Mouse (Mus musculus) ES-E14 (cell line): ENCODE results near the gene Aig1. TPM values are rescaled to one million over a fixed set of nuclear protein-coding genes. Genes with fewer than 3 reads are reported as not detected.

Experiments
- DNase-seq: peaks from one replicate; pipeline ENCODE4 v3.0.0-alpha.2; 2013; ENCODE audit warnings: low read depth, low spot score
- H3K27ac ChIP-seq: 2 replicates; pipeline ENCODE4 v1.5.1; 2012; ENCODE audit warnings: low read depth, mild to moderate bottlenecking, low read length, moderate library complexity, mixed read lengths; ENCODE audit not compliant: poor library complexity, insufficient read depth, severe bottlenecking
- H3K36me3 ChIP-seq: 2 replicates; pipeline ENCODE4 v1.6.1; 2012; ENCODE audit warnings: mild to moderate bottlenecking, low read length, moderate library complexity, mixed read lengths; ENCODE audit not compliant: control insufficient read depth, poor library complexity, insufficient read depth, severe bottlenecking
- H3K4me1 ChIP-seq, 2 experiments: fragments of 150-350 bp in 1 of 2; sonication (generic) in 1 of 2; 2 replicates each; pipeline ENCODE4 v1.6.1; 2012; ENCODE audit warnings: low read length in 2 of 2, mild to moderate bottlenecking in 1 of 2, mixed read lengths in 1 of 2; ENCODE audit not compliant: control insufficient read depth in 2 of 2, insufficient read depth in 2 of 2, poor library complexity in 1 of 2
- H3K4me3 ChIP-seq, 2 experiments: fragments of 150-350 bp in 1 of 2; sonication (generic) in 1 of 2; 2 replicates each; pipeline ENCODE4 v1.5.1; 2012; ENCODE audit warnings: low read length in 2 of 2, low read depth in 1 of 2, mild to moderate bottlenecking in 1 of 2, mixed read lengths in 1 of 2; ENCODE audit not compliant: insufficient read depth in 1 of 2, poor library complexity in 1 of 2, severe bottlenecking in 1 of 2
- H3K9ac ChIP-seq: 2 replicates; pipeline ENCODE4 v1.6.1; 2012; ENCODE audit warnings: low read depth, mild to moderate bottlenecking, low read length, mixed read lengths; ENCODE audit not compliant: poor library complexity, insufficient read depth, severe bottlenecking
- H3K9me3 ChIP-seq: fragments of 150-350 bp; sonication (generic); 2 replicates; pipeline ENCODE4 v1.6.1; 2012; ENCODE audit warnings: low read depth, mild to moderate bottlenecking, low read length; ENCODE audit not compliant: control insufficient read depth, insufficient read depth
- CHD2 ChIP-seq: IDR thresholded peaks from 2 replicates; pipeline ENCODE4 v1.6.1; 2014; ENCODE audit warnings: mild to moderate bottlenecking, low read depth, low read length, inconsistent platforms
- HCFC1 ChIP-seq: IDR thresholded peaks from 2 replicates; pipeline ENCODE4 v1.6.1; 2012; ENCODE audit warnings: low read length, inconsistent platforms, borderline replicate concordance; ENCODE audit not compliant: insufficient read depth
- MAFK ChIP-seq: IDR thresholded peaks from 2 replicates; pipeline ENCODE4 v1.6.1; 2014; ENCODE audit warnings: mild to moderate bottlenecking, low read depth, low read length, inconsistent platforms; ENCODE audit not compliant: insufficient read depth
- ZC3H11A ChIP-seq: IDR thresholded peaks from 2 replicates; pipeline ENCODE4 v1.6.1; 2012; ENCODE audit warnings: low read depth, mild to moderate bottlenecking, inconsistent platforms, low read length, borderline replicate concordance
- ZNF384 ChIP-seq: IDR thresholded peaks from 2 replicates; pipeline ENCODE4 v1.6.1; 2012; ENCODE audit warnings: low read depth, low read length, inconsistent platforms
- in situ Hi-C, 2 experiments: fragments of 600-800 bp; cut with MboI; formaldehyde crosslinking; loops; one replicate each; pipeline ENCODE4 v1.15.1; 2025; ENCODE audit warnings: low sequenced_read_pairs in 2 of 2, inconsistent platforms in 1 of 2; ENCODE audit not compliant: unreplicated experiment in 2 of 2
- total RNA-seq: library from RNA; depleted of rRNA; stranded (reverse); fragments of 300-350 nt; gene quantifications from 2 replicates; pipeline ENCODE4 v1.2.3, GENCODE M21; 2012

Aig1 gene
- total RNA-seq, 1 experiment, result 10.1 TPM

DNA sequence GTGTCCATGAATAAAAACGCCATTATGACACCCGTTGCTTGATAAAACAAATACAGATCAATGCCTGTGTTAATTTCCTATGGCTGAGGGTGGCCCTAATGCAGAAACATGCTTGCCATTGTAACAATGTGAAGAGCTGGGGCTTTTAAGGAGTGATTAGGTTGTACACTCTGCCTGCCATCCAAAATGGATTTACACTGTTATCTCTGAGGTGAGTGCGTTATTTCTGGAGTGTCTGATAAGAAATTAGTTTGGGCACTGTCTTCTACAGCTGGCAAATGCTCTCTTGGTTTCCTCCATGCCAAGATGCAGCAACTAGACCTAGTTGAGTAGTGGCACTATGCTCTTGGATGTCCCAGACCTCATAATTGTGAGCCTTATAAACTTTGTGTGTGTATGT is 143.5 kb downstream of the Aig1 start:
- Histone ChIP-seq H3K9me3 (no peaks in the 10 kb centered on the region), H3K9ac (no peak overlapping the region), H3K4me1 (no peaks in the 10 kb centered on the region), H3K36me3 (no peaks in the 10 kb centered on the region), H3K27ac (no peak overlapping the region), H3K4me3 (no peak overlapping the region)
- no peak for DNase-seq
- in situ Hi-C loops, result no loop called here
- no peak for TF ChIP-seq HCFC1
- TF ChIP-seq ZC3H11A, result no peak
- TF ChIP-seq CHD2, result no peak
- no peak for TF ChIP-seq MAFK
- TF ChIP-seq ZNF384, result no peak

DNA sequence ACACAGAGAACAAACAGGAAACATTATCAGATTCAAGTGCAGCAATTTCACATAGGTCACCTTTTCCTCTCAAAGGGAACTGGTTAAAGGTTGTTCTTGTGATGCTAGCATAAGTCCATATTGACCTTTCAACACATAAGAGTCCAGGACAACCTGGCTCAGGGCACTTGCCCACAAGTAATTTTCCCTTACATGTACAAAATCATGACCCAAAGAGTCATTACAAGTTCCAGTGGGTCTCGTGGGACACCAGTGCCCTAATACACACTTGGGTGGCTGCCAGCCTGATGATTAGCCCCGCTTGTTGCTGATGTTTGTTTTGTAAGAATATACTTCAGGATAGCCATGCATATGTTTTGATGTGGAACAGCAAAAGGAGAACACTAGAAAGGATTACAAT is 152.6 kb downstream of the Aig1 start:
- TF ChIP-seq ZC3H11A, result no peak
- no peak for TF ChIP-seq ZNF384
- no peak for TF ChIP-seq CHD2
- no peak for TF ChIP-seq HCFC1
- no peak for TF ChIP-seq MAFK
- in situ Hi-C loops, result no loop called here
- no peaks in the 10 kb centered on the region for H3K9me3 ChIP-seq
- no peak overlapping the region for H3K27ac ChIP-seq
- H3K4me1 ChIP-seq, result no peaks in the 10 kb centered on the region; a peak in 1 of 4 replicates
- H3K4me3 ChIP-seq, result no peak overlapping the region
- no peaks in the 10 kb centered on the region for H3K36me3 ChIP-seq
- no peak for DNase-seq
- H3K9ac ChIP-seq, result no peak overlapping the region

DNA sequence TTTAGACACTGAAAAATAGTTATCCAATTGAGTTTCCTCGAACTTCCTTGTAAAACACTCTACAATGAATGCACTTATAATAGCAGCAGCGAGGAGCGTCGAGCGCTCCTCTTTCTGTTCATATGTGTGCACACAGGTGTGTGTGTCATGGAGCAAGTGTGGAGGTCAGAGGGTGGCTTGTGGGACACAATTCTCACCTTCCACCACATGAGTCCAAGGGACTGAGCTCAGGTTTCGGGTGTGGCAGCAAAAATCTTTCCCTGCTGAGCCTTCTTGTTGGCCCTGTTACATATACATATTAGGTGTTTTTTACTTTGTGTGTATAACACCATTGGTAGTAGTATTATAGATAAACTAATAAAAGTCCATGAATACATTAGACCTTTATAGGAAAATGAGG is 153.2 kb downstream of the Aig1 start:
- Histone ChIP-seq H3K9me3 (no peaks in the 10 kb centered on the region), H3K4me1 (no peaks in the 10 kb centered on the region; a peak in 1 of 4 replicates), H3K36me3 (no peaks in the 10 kb centered on the region), H3K4me3 (no peak overlapping the region), H3K9ac (no peak overlapping the region), H3K27ac (no peak overlapping the region)
- DNase-seq, result no peak
- in situ Hi-C loops, result no loop called here
- TF ChIP-seq ZC3H11A, result no peak
- no peak for TF ChIP-seq CHD2
- TF ChIP-seq MAFK, result no peak
- TF ChIP-seq ZNF384, result no peak
- TF ChIP-seq HCFC1, result no peak

DNA sequence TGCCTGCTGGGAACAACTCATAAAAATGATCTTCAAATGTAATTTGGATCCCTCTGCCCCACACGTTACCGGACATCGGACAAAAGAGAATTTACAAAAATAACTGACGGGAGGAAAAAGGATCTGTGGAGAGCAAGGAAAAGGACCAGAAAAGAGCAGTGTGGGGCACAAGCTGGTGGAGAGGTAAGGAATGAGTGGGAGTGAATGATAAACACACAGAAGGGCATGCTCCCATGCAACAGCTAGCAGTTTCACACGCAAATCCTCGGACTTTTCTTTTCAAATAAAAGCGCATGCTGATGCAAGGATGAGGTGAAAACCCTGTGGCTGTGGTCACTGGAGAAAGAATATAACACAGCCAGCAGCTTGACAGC is 153.9 kb downstream of the Aig1 start:
- Histone ChIP-seq H3K9me3 (no peaks in the 10 kb centered on the region), H3K27ac (no peak overlapping the region), H3K4me3 (no peak overlapping the region), H3K4me1 (no peaks in the 10 kb centered on the region; a peak in 1 of 4 replicates), H3K36me3 (no peaks in the 10 kb centered on the region), H3K9ac (no peak overlapping the region)
- in situ Hi-C loops, result no loop called here
- no peak for DNase-seq
- TF ChIP-seq MAFK (no peak), ZC3H11A (no peak), ZNF384 (no peak)

DNA sequence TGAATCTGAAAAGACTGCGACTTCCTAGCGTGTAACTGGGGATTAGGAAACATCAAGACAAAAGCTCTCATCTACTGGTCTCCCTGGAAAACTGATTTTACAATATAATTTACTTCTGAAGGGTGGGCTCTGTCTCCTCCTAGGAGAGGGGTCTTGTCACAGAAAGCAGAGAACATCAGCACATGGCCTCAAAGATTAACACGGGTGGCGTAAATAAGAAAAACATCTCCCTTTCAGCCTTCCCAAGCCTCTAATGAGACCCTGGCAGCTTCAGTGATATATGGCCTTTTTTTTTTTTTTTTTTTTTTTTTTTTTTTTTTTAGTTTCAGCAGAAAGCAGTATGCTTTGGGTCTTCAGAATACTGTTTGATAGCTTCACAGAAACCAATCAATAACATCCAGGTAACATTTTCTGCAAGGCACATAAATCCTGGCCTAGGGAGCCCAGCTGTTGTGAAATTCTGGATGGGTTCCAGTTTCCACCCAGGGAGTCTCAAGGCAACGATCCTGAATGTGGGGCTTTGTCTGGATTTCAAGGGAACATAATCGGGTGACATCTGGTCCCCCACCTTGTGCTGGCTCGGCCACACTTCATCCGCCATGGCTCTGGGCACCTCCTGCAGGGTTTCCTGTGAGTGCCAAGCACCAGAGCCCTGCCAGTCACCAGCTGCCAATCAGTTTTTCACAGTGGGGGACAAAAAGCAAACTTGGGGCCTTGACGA is 154.4 kb downstream of the Aig1 start:
- Histone ChIP-seq H3K27ac (no peak overlapping the region), H3K4me3 (no peak overlapping the region), H3K4me1 (no peaks in the 10 kb centered on the region; a peak in 1 of 4 replicates), H3K36me3 (no peaks in the 10 kb centered on the region), H3K9me3 (no peaks in the 10 kb centered on the region), H3K9ac (no peak overlapping the region)
- no peak for DNase-seq
- in situ Hi-C loops, result no loop called here
- TF ChIP-seq HCFC1, result no peak
- peak; percentile 76; the same call in 1 of the 2 replicates for TF ChIP-seq ZNF384
- TF ChIP-seq ZC3H11A, result no peak
